In the genomic region with DNA sequence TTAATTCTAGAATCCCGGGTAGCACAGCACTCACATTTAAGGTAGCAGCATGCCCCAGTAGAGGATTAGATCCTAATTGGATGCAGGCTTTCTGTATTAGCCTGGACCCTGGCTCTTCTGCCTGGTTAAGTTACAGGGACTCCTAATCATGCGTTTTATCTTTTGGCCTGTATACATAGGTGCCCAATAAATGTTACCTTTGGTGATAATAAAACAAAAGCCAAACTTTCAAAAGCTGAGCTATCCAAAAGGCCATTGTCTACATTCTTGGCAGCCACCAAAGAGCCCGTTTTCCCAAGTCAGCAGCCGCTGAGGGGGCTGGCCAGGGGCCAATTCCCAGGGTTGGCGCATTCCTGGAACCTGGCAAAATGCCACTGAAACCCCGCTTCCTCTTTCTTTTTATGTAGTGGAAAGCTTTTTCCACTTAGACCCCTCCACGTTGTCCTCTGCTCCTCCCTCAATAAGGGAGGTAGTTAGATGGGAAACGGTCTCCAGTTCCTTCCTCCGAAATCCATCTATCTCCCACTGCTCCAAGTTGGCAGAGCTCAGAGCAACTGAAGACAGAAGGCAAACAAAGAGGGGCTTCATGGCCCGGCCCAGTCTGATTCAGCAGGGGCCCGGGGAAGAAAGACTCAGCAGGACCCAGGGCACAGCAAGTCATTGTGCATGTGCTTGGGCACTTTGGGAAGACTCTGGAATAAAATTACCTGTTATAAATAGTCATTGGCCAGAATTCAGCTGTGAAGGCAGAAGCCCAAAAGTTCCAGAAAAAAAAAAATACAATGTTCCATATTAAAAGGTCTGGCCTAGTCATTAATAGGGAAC, we compare ENCODE assay signal across 8 mouse cellular contexts.
DNase-seq lines count a peak whose midpoint lies in the region; ATAC-seq and TF ChIP-seq lines count a peak whose summit lies in the region.

No protein-coding gene starts in this region.

- no peak overlapping the region for H3K9ac ChIP-seq in forebrain, postnatal 0 days
- no peak overlapping the region for H3K9ac ChIP-seq in lung, postnatal 0 days (replicated peaks; ENCODE audit: low read depth)

- peak; percentile 57 for ATAC-seq in forebrain, postnatal 0 days
- ATAC-seq in lung, postnatal 0 days, result peak; percentile 62
- no peak for ATAC-seq in CD4-positive, CD25-positive, alpha-beta regulatory T cell, adult 4 months

- intact Hi-C loops in heart, postnatal 14 days (cut with DNase I), result no loop called here

- peaks cover 31% of the 10 kb centered on the region for H3K4me1 ChIP-seq in forebrain, postnatal 0 days (ENCODE audit: insufficient read depth)
- peaks cover 12% of the 10 kb centered on the region; the same call in 1 of the 2 replicates for H3K4me1 ChIP-seq in lung, postnatal 0 days (ENCODE audit: insufficient read depth, low read depth, low read length)

- no peak for TF ChIP-seq CTCF in forebrain, postnatal 0 days (IDR thresholded peaks at IDR 0.05; ENCODE audit: low read depth)
- no peak for TF ChIP-seq CTCF in lung, postnatal 0 days (IDR thresholded peaks at IDR 0.05)

- TF ChIP-seq EP300 in lung, postnatal 0 days (IDR thresholded peaks at IDR 0.05), result no peak

- peak; percentile 77 for DNase-seq in testis, postnatal 10 days (ENCODE audit: low spot score)
- DNase-seq in testis, postnatal 14 days (ENCODE audit: low spot score), result no peak
- peak; percentile 80 for DNase-seq in forebrain, postnatal 0 days
- DNase-seq in heart, postnatal 14 days, result peak; percentile 68 to 70
- peak; percentile 71 for DNase-seq in layer of hippocampus, adult 11-12 months (ENCODE audit: low spot score)
- DNase-seq in lung, postnatal 0 days (ENCODE audit: low spot score), result peak; percentile 60
- DNase-seq in right cerebral cortex, postnatal 36 days (ENCODE audit: low spot score in 2 of 2), result peak; percentile 20 to 34

- H3K4me2 ChIP-seq in forebrain, postnatal 0 days (ENCODE audit: low read depth), result no peak overlapping the region; the same call in none of the 2 replicates
- peak overlapping the region; percentile 32 for H3K4me2 ChIP-seq in lung, postnatal 0 days (replicated peaks; ENCODE audit: low read depth, low read length)

- WGBS in forebrain, postnatal 0 days, result 6% methylated on average over 11 of the region's 11 CpGs
- WGBS in lung, postnatal 0 days, result 11% methylated on average over 11 of the region's 11 CpGs

- no peaks in the 10 kb centered on the region for H3K36me3 ChIP-seq in forebrain, postnatal 0 days (ENCODE audit: insufficient read depth)
- H3K36me3 ChIP-seq in lung, postnatal 0 days (ENCODE audit: insufficient read depth, low read length), result no peaks in the 10 kb centered on the region

- H3K27ac ChIP-seq in forebrain, postnatal 0 days (ENCODE audit: low read depth, low read length), result peak overlapping the region; percentile 54; the same call in 1 of the 2 replicates
- H3K27ac ChIP-seq in lung, postnatal 0 days (ENCODE audit: low read length), result 0 out of 2 replicates have a peak overlapping the region, but pooled peaks have one; percentile 11

- H3K27me3 ChIP-seq in forebrain, postnatal 0 days (ENCODE audit: insufficient read depth, low read length), result no peaks in the 10 kb centered on the region
- no peaks in the 10 kb centered on the region for H3K27me3 ChIP-seq in lung, postnatal 0 days (replicated peaks; ENCODE audit: insufficient read depth, low read length)

- H3K4me3 ChIP-seq in forebrain, postnatal 0 days (ENCODE audit: low read depth, low read length), result no peak overlapping the region
- no peak overlapping the region for H3K4me3 ChIP-seq in lung, postnatal 0 days (ENCODE audit: low read depth, low read length)

- H3K9me3 ChIP-seq in forebrain, postnatal 0 days (ENCODE audit: low read length), result no peaks in the 10 kb centered on the region
- H3K9me3 ChIP-seq in lung, postnatal 0 days (ENCODE audit: low read length), result no peaks in the 10 kb centered on the region
